Mouse (Mus musculus) forebrain, embryonic 15.5 days (tissue): Measurements from ENCODE around the gene Atp5d. TPM values are rescaled to one million over a fixed set of nuclear protein-coding genes. Genes with fewer than 3 reads are reported as not detected.
A peak's percentile ranks its signal among the peaks of the same experiment; 100 is the strongest.

ENCODE experiments used
- ATAC-seq: fragments of 200-750 bp; cut with Nextera tagmentation; replicated peaks from 2 replicates; pipeline ENCODE4 v1.8.0; 2017; ENCODE audit warnings: mild to moderate bottlenecking, moderate TSS enrichment, moderate library complexity
- H3K27ac ChIP-seq: fragments of 300-500 bp; sonication (generic); replicated peaks from 2 replicates; pipeline ENCODE4 v1.5.1; 2015; ENCODE audit warnings: mild to moderate bottlenecking, inconsistent platforms
- H3K27me3 ChIP-seq: fragments of 300-500 bp; sonication (generic); 2 replicates; pipeline ENCODE4 v1.6.1; 2015; ENCODE audit warnings: inconsistent platforms
- H3K36me3 ChIP-seq: fragments of 300-500 bp; sonication (generic); 2 replicates; pipeline ENCODE4 v1.6.1; 2015; ENCODE audit warnings: mild to moderate bottlenecking, inconsistent platforms
- H3K4me1 ChIP-seq: fragments of 300-500 bp; sonication (generic); 2 replicates; pipeline ENCODE4 v1.6.1; 2015; ENCODE audit warnings: inconsistent platforms
- H3K4me2 ChIP-seq: fragments of 300-500 bp; sonication (generic); replicated peaks from 2 replicates; pipeline ENCODE4 v1.6.1; 2015; ENCODE audit warnings: mild to moderate bottlenecking, inconsistent platforms
- H3K4me3 ChIP-seq: fragments of 300-500 bp; sonication (generic); 2 replicates; pipeline ENCODE4 v1.5.1; 2015; ENCODE audit warnings: mild to moderate bottlenecking, inconsistent platforms
- H3K9ac ChIP-seq: fragments of 300-500 bp; sonication (generic); replicated peaks from 2 replicates; pipeline ENCODE4 v1.6.1; 2015; ENCODE audit warnings: mild to moderate bottlenecking, inconsistent platforms
- H3K9me3 ChIP-seq: fragments of 300-500 bp; sonication (generic); 2 replicates; pipeline ENCODE4 v1.6.1; 2016; ENCODE audit warnings: inconsistent platforms
- WGBS: fragments of 180-500 bp; shearing (Covaris S2); methylation state at CpG from one replicate; pipeline ENCODE4 v1.1.7; 2015; ENCODE audit warnings: mixed read lengths; 5-methylcytosine and 5-hydroxymethylcytosine counted together
- polyA plus RNA-seq: library from polyadenylated mRNA; unstranded; fragments of >200 nt; fragmentation: Nextera tagmentation; extraction: Ambion mirVana; gene quantifications from 2 replicates; pipeline ENCODE4 v1.2.1, GENCODE M21; 2015

The Atp5d gene
- polyA plus RNA-seq, 1 experiment from 2014 or later: 444 TPM

DNA sequence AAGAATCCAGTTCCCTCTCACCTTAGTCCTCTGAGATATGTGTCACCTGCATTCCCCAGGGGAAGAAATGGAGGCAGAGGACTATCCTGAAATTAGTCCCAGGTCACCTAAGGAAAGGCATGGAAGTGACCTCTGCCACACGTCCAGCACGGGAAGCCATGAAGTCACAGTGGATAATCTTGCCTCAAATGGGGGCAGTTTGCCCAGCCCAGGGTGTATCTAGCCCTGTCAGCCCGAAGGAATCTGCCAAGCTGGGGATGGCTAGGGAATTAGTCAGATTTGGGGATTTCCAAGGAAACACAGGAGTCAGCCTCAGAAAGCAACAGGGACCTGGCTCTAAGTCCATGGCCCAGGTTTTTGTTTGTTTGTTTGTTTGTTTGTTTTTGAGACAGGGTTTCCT, 34.3 kb upstream of the Atp5d start:
- Histone ChIP-seq H3K9me3 (no peaks in the 10 kb centered on the region), H3K4me1 (peaks cover 18% of the 10 kb centered on the region), H3K9ac (no peak overlapping the region), H3K4me2 (no peak overlapping the region), H3K36me3 (no peaks in the 10 kb centered on the region), H3K4me3 (no peak overlapping the region), H3K27me3 (no peaks in the 10 kb centered on the region), H3K27ac (no peak overlapping the region)
- WGBS: 90% methylated on average over 3 of the region's 3 CpGs
- ATAC-seq: no peak

DNA sequence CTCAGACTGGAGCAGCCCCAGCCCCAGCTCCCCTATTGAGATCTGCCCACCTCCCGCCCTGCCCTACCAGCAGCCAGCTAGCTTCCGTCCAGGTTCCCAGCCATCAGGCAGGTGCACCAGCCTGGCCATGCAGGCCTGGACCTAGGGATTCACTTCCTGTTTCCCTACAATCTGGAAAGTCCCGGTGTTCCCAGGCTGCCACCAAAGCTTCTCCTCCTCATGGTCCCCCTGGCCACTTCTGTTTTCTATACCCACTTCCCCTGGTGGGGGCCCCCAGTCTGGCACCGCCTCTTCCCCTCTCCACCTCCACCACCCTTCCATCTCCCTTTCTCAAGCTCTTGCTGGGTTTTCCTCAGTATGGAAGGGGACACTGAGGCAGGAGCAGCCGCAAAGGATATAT, 33.0 kb upstream of the Atp5d start, which contains the start of gene Sbno2:
Sbno2 (minus strand) TSS at position 112 of the 400 bp plus-strand sequence.
- Histone ChIP-seq H3K36me3 (no peaks in the 10 kb centered on the region), H3K4me1 (peaks cover 18% of the 10 kb centered on the region), H3K9ac (no peak within 1 kb of the TSS), H3K4me2 (no peak within 1 kb of the TSS), H3K27ac (no peak within 1 kb of the TSS), H3K4me3 (no peak within 1 kb of the TSS), H3K9me3 (no peaks in the 10 kb centered on the region), H3K27me3 (no peaks in the 10 kb centered on the region)
- 71% methylated on average over 5 of the region's 5 CpGs for WGBS
- ATAC-seq: no peak

GRCm38 (mm10) chr10:80105926-80106325, 32.5 kb upstream of the Atp5d start:
- no peaks in the 10 kb centered on the region for H3K36me3 ChIP-seq
- no peaks in the 10 kb centered on the region for H3K9me3 ChIP-seq
- H3K27ac ChIP-seq: no peak overlapping the region
- 77% methylated on average over 5 of the region's 5 CpGs for WGBS
- no peaks in the 10 kb centered on the region for H3K27me3 ChIP-seq
- H3K9ac ChIP-seq: no peak overlapping the region
- no peak for ATAC-seq
- no peak overlapping the region for H3K4me3 ChIP-seq
- peaks cover 15% of the 10 kb centered on the region for H3K4me1 ChIP-seq
- no peak overlapping the region for H3K4me2 ChIP-seq

- Histone ChIP-seq H3K36me3 (no peaks in the 10 kb centered on the region), H3K4me2 (no peak overlapping the region), H3K27me3 (no peaks in the 10 kb centered on the region), H3K27ac (no peak overlapping the region), H3K4me1 (0 out of 2 replicates have a peak, but pooled peaks cover 3% of the 10 kb centered on the region), H3K9me3 (no peaks in the 10 kb centered on the region), H3K9ac (no peak overlapping the region), H3K4me3 (no peak overlapping the region)
- ATAC-seq: no peak
- 69% methylated on average over 6 of the region's 6 CpGs for WGBS
Measured at GRCm38 (mm10) chr10:80107678-80108077, 30.8 kb upstream of the Atp5d start.

- H3K9me3 ChIP-seq: no peaks in the 10 kb centered on the region
- ATAC-seq: peak; percentile 57
- WGBS: 2% methylated on average over 27 of the region's 27 CpGs
Measured at GRCm38 (mm10) chr10:80114341-80115284, 23.8 kb upstream of the Atp5d start.

DNA sequence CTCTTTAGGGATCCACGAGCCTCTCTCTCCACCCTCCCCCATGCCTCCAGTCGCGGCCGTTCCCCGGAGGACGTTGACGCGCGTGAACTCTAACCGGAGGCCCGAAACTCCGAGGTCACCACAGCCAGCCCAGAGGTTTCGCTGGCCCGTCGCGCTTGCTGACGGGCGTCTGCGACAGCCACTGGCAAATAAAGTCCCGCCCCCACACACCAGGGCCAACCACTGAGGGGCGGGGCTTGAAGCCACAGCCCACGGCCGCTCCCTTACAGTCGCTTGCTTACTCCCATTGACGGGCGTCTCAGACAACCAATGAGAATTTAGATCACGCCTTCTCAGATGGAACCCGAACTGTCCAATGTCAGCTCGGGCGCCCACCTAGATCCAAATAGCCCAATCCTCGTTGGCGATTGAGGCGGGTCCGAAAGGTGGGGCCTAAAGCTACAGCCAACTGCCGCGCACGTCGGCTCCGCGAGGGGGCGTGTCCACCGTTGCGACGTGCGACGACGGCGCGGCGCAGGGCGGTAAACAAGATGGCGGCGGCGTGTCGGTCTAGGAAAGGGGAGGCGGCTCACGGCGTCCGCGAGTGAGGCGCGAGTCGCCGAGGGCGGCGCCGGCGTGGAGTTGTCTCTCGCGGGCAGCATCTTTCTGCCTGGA, 23.0 kb upstream of the Atp5d start, which contains the start of gene Stk11:
Stk11 (plus strand) TSS at position 514 of the 654 bp plus-strand sequence.
- H3K27me3 ChIP-seq: no peaks in the 10 kb centered on the region
- under 1% methylated on average over 70 of the region's 70 CpGs for WGBS
- H3K9ac ChIP-seq: peak within 1 kb of the TSS; percentile 77
- peak within 1 kb of the TSS; percentile 83 for H3K27ac ChIP-seq
- peak within 1 kb of the TSS; percentile 88 for H3K4me2 ChIP-seq
- H3K4me1 ChIP-seq: peaks cover 47% of the 10 kb centered on the region
- peak; percentile 98 for ATAC-seq
- no peaks in the 10 kb centered on the region for H3K36me3 ChIP-seq
- H3K4me3 ChIP-seq: peak within 1 kb of the TSS; percentile 68
- H3K9me3 ChIP-seq: no peaks in the 10 kb centered on the region

More at GRCm38 (mm10) chr10:80114341-80115284, 23.8 kb upstream of the Atp5d start:
- peak overlapping the region; percentile 57 for H3K27ac ChIP-seq
- H3K4me2 ChIP-seq: peak overlapping the region; percentile 88
- H3K9ac ChIP-seq: peak overlapping the region; percentile 30
- peaks cover 40% of the 10 kb centered on the region for H3K4me1 ChIP-seq
- H3K4me3 ChIP-seq: peak overlapping the region; percentile 68
- no peaks in the 10 kb centered on the region for H3K36me3 ChIP-seq
- H3K27me3 ChIP-seq: no peaks in the 10 kb centered on the region

DNA sequence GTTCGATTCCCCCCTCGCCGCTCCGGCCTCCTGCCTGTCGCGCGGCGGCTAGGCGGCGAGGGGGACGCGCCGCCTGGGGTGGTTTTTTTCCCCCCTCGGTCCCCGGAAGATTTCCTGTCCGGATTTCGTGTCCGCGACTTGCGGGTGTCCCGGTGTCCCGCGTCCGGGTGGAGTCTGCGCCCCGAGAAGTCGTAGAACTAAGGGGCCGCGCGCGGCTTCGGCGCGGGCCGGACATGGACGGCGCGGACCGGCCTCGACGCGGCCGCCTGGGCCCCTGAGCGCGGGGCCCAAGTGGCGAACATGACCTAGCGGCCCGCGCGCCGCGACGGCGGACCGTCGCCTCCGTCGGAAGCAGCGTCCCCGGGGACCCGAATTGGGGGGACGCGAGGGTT, 22.5 kb upstream of the Atp5d start:
- Histone ChIP-seq H3K27me3 (no peaks in the 10 kb centered on the region), H3K9ac (peak overlapping the region; percentile 77), H3K4me3 (peak overlapping the region; percentile 68), H3K4me2 (peak overlapping the region; percentile 88), H3K9me3 (no peaks in the 10 kb centered on the region), H3K27ac (peak overlapping the region; percentile 83), H3K36me3 (no peaks in the 10 kb centered on the region), H3K4me1 (peaks cover 47% of the 10 kb centered on the region)
- under 1% methylated on average over 63 of the region's 63 CpGs for WGBS
- ATAC-seq: no peak

DNA sequence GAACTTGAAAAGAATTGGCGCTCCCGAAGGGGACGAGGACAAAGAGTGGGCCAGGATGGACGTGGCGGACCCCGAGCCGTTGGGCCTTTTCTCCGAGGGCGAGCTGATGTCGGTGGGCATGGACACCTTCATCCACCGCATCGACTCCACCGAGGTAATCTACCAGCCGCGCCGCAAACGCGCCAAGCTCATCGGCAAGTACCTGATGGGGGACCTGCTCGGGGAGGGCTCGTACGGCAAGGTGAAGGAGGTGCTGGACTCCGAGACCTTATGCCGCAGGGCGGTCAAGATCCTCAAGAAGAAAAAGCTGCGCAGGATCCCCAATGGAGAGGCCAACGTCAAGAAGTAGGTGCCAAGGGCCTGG, 21.9 kb upstream of the Atp5d start:
- under 1% methylated on average over 27 of the region's 27 CpGs for WGBS
- Histone ChIP-seq H3K27ac (peak overlapping the region; percentile 28; the same call in 1 of the 2 replicates), H3K4me2 (peak overlapping the region; percentile 88), H3K27me3 (no peaks in the 10 kb centered on the region), H3K4me1 (peaks cover 47% of the 10 kb centered on the region), H3K36me3 (no peaks in the 10 kb centered on the region), H3K9me3 (no peaks in the 10 kb centered on the region), H3K9ac (peak overlapping the region; percentile 77), H3K4me3 (peak overlapping the region; percentile 68)
- ATAC-seq: no peak

- H3K4me2 ChIP-seq: peak overlapping the region; percentile 88
- H3K27me3 ChIP-seq: no peaks in the 10 kb centered on the region
- peak overlapping the region; percentile 28 for H3K27ac ChIP-seq
- no peaks in the 10 kb centered on the region for H3K9me3 ChIP-seq
- H3K9ac ChIP-seq: peak overlapping the region; percentile 77
- H3K4me1 ChIP-seq: peaks cover 47% of the 10 kb centered on the region
- no peak for ATAC-seq
- H3K36me3 ChIP-seq: 0 out of 2 replicates have a peak, but pooled peaks cover 3% of the 10 kb centered on the region
- H3K4me3 ChIP-seq: peak overlapping the region; percentile 68
- 5% methylated on average over 30 of the region's 30 CpGs for WGBS
Measured at GRCm38 (mm10) chr10:80116927-80117691, 21.3 kb upstream of the Atp5d start.

DNA sequence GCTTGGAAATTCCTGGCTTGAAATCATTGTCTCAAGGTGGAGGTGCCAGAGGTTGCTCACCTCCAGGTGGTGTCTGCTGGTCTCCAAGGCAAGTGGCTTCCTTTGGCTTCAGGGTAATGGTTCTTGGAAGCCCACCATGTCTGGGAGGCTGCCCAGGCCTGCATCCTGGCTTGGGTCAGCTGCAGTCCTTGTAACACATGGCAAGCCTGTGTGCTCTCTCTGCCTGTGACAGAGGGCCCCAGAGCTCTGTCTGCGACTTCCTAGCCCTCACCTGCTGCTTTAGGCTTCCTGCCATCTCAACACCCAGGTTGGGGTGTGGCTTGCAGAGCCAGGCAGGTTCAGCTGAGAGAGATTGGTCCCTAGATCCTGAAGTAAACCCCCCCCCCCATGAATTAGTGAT, 20.7 kb upstream of the Atp5d start:
- Histone ChIP-seq H3K9ac (peak overlapping the region; percentile 77), H3K4me3 (peak overlapping the region; percentile 68), H3K9me3 (no peaks in the 10 kb centered on the region), H3K4me2 (peak overlapping the region; percentile 88), H3K4me1 (peaks cover 47% of the 10 kb centered on the region), H3K27ac (no peak overlapping the region; the same call in 1 of the 2 replicates), H3K36me3 (0 out of 2 replicates have a peak, but pooled peaks cover 3% of the 10 kb centered on the region), H3K27me3 (no peaks in the 10 kb centered on the region)
- ATAC-seq: no peak
- 69% methylated on average over 1 of the region's 1 CpGs for WGBS

DNA sequence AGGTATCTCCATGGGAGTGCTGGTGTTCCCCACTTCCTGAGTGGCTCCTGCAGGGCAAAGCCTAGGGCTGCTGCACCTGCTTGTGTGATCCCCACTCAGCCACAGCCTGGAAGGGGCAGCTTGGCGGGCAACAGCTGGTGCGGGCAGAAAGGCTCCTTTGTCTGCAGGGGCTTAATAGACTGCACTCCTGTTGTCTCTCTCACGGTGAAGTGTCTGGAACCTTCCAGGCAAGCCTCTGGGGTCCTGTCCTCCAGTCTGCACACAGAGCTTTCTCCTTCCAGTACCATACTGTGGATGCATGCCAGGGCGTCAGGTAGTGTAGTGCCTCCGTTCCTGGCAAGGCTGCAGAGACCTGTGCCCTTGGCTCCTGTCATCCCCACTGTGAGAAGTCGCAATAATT, 19.9 kb upstream of the Atp5d start:
- 0 out of 2 replicates have a peak, but pooled peaks cover 3% of the 10 kb centered on the region for H3K36me3 ChIP-seq
- 43% methylated on average over 6 of the region's 6 CpGs for WGBS

More for the DNA sequence above, 19.9 kb upstream of the Atp5d start:
- Histone ChIP-seq H3K4me3 (peak overlapping the region; percentile 68), H3K27ac (peak overlapping the region; percentile 33; the same call in 1 of the 2 replicates), H3K9ac (0 out of 2 replicates have a peak overlapping the region, but pooled peaks have one; percentile 77), H3K9me3 (no peaks in the 10 kb centered on the region), H3K27me3 (no peaks in the 10 kb centered on the region), H3K4me2 (peak overlapping the region; percentile 88), H3K4me1 (peaks cover 47% of the 10 kb centered on the region)
- ATAC-seq: no peak
